Mouse (Mus musculus): ENCODE measurements at regions not wholly inside any gene's neighbourhood (a gene's known extent, or its start where the extent isn't known, plus 50 kb on each side); places are given as distances from the start of the nearest gene placed in this dataset.

DNA sequence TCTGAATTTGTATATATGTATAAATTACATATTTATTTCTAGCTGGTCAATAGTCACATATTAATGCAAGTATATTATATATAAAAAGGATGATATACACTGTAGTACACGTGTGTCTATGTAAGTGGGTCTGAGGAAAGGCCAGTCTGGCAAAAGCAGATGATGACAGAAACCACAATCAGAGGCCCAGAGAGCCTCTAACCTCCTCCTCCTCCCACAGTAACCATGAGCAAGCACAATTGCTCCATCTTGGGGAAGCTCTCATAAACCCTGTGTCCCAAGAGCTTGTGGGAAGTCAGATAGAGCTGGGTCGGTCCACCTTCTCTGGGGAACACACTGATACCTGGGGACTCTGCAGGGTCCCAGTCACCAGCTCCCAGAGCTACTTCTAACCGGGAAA, 263.9 kb upstream of the Zfp507 start:
- Histone ChIP-seq H3K27me3 (ENCODE audit: control insufficient read depth in 1 of 2, insufficient read depth in 2 of 2, low read length in 2 of 2) (no peaks in the 10 kb centered on the region), H3K27ac (ENCODE audit: control insufficient read depth, low read depth, low read length) (no peak overlapping the region), H3K9ac (ENCODE audit: control insufficient read depth, low read depth, low read length, poor library complexity, severe bottlenecking) (no peak overlapping the region), H3K4me1 (ENCODE audit: control insufficient read depth in 1 of 2, insufficient read depth in 2 of 2, low read length in 2 of 2) (no peaks in the 10 kb centered on the region), H3K9me3 (replicated peaks; ENCODE audit: insufficient read depth, low read length) (no peaks in the 10 kb centered on the region), H3K4me3 (ENCODE audit: control insufficient read depth in 1 of 2, insufficient read depth in 1 of 2, low read depth in 2 of 2, low read length in 2 of 2) (no peak overlapping the region), H3K36me3 (ENCODE audit: control insufficient read depth in 1 of 2, insufficient read depth in 2 of 2, low read length in 2 of 2) (no peaks in the 10 kb centered on the region), H3K79me2 (ENCODE audit: control insufficient read depth, insufficient read depth, low read length, poor library complexity) (no peaks in the 10 kb centered on the region)
- TF ChIP-seq ZC3H11A (IDR thresholded peaks at IDR 0.05; ENCODE audit: low read depth, low read length) (no peak), USF2 (IDR thresholded peaks at IDR 0.05; ENCODE audit: borderline replicate concordance in 1 of 2, insufficient read depth in 1 of 2, low read depth in 1 of 2, low read length in 2 of 2) (no peak), JUND (IDR thresholded peaks at IDR 0.05; ENCODE audit: low read depth, low read length) (no peak), MEF2A (IDR thresholded peaks at IDR 0.05; ENCODE audit: extremely low read depth, insufficient replicate concordance, low read depth, low read length, poor library complexity, severe bottlenecking) (no peak), MAZ (IDR thresholded peaks at IDR 0.05; ENCODE audit: low read depth, low read length) (no peak), SIN3A (IDR thresholded peaks at IDR 0.05; ENCODE audit: low read length) (no peak), ELF1 (IDR thresholded peaks at IDR 0.05; ENCODE audit: low read depth, low read length) (no peak), BHLHE40 (IDR thresholded peaks at IDR 0.05; ENCODE audit: borderline replicate concordance, low read depth, low read length) (no peak), KAT2A (conservative IDR thresholded peaks at IDR 0.05; ENCODE audit: low read depth, low read length) (no peak), USF1 (IDR thresholded peaks at IDR 0.05; ENCODE audit: low read depth, low read length) (no peak), GATA1 (IDR thresholded peaks at IDR 0.05; ENCODE audit: low read depth, low read length) (no peak), RAD21 (IDR thresholded peaks at IDR 0.05; ENCODE audit: low read depth, low read length) (no peak), MYB (IDR thresholded peaks at IDR 0.05; ENCODE audit: low read depth, low read length) (no peak), GABPA (IDR thresholded peaks at IDR 0.05; ENCODE audit: low read depth, low read length) (no peak), TCF12 (IDR thresholded peaks at IDR 0.05; ENCODE audit: low read depth, low read length) (no peak), NELFE (IDR thresholded peaks at IDR 0.05; ENCODE audit: low read depth, low read length) (no peak), CTCF (IDR thresholded peaks at IDR 0.05 in 2 of 3, conservative IDR thresholded peaks at IDR 0.05 in 1 of 3; ENCODE audit: control insufficient read depth in 1 of 3, insufficient read depth in 1 of 3, low read depth in 2 of 3, low read length in 3 of 3, poor library complexity in 1 of 3, severe bottlenecking in 1 of 3) (no peak), TBP (IDR thresholded peaks at IDR 0.05; ENCODE audit: low read depth, low read length) (no peak), MYC (IDR thresholded peaks at IDR 0.05; ENCODE audit: low read depth, low read length) (no peak), ETS1 (IDR thresholded peaks at IDR 0.05; ENCODE audit: low read depth, low read length) (no peak)
- DNase-seq (ENCODE audit: low read depth, low spot score), result no peak

GRCm38 (mm10) chr7:36061679-36062078, 258.9 kb upstream of the Zfp507 start:
- no peak for TF ChIP-seq ELF1 (IDR thresholded peaks at IDR 0.05; ENCODE audit: low read depth, low read length)
- TF ChIP-seq MEF2A (IDR thresholded peaks at IDR 0.05; ENCODE audit: extremely low read depth, insufficient replicate concordance, low read depth, low read length, poor library complexity, severe bottlenecking), result no peak
- TF ChIP-seq TAL1 (IDR thresholded peaks at IDR 0.05; ENCODE audit: low read length), result no peak
- no peak for TF ChIP-seq KAT2A (conservative IDR thresholded peaks at IDR 0.05; ENCODE audit: low read depth, low read length)
- TF ChIP-seq EP300 (IDR thresholded peaks at IDR 0.05; ENCODE audit: low read depth in 1 of 2, low read length in 2 of 2), result no peak
- no peak for TF ChIP-seq POLR2AphosphoS5 (IDR thresholded peaks at IDR 0.05; ENCODE audit: borderline replicate concordance, low read depth, low read length)
- no peak for TF ChIP-seq CHD1 (IDR thresholded peaks at IDR 0.05; ENCODE audit: low read depth, low read length)
- TF ChIP-seq MAZ (IDR thresholded peaks at IDR 0.05; ENCODE audit: low read depth, low read length), result no peak
- TF ChIP-seq USF1 (IDR thresholded peaks at IDR 0.05; ENCODE audit: low read depth, low read length), result no peak
- TF ChIP-seq SIN3A (IDR thresholded peaks at IDR 0.05; ENCODE audit: low read length), result no peak
- no peak overlapping the region for H3K4me3 ChIP-seq (ENCODE audit: control insufficient read depth in 1 of 2, insufficient read depth in 1 of 2, low read depth in 2 of 2, low read length in 2 of 2)
- no peaks in the 10 kb centered on the region for H3K79me2 ChIP-seq (ENCODE audit: control insufficient read depth, insufficient read depth, low read length, poor library complexity)
- no peaks in the 10 kb centered on the region for H3K36me3 ChIP-seq (ENCODE audit: control insufficient read depth in 1 of 2, insufficient read depth in 2 of 2, low read length in 2 of 2)
- H3K27me3 ChIP-seq (ENCODE audit: control insufficient read depth in 1 of 2, insufficient read depth in 2 of 2, low read length in 2 of 2), result no peaks in the 10 kb centered on the region
- H3K4me1 ChIP-seq (ENCODE audit: control insufficient read depth in 1 of 2, insufficient read depth in 2 of 2, low read length in 2 of 2), result no peaks in the 10 kb centered on the region
- no peak overlapping the region for H3K9ac ChIP-seq (ENCODE audit: control insufficient read depth, low read depth, low read length, poor library complexity, severe bottlenecking)
- H3K27ac ChIP-seq (ENCODE audit: control insufficient read depth, low read depth, low read length), result no peak overlapping the region
- H3K9me3 ChIP-seq (replicated peaks; ENCODE audit: insufficient read depth, low read length), result no peaks in the 10 kb centered on the region
- DNase-seq (ENCODE audit: low read depth, low spot score), result no peak
